Mouse (Mus musculus): ENCODE results near the gene Pou2f1. TPM values are rescaled to one million over a fixed set of nuclear protein-coding genes. Genes with fewer than 3 reads are reported as not detected.
"Not testable (repeated sequence)": the region's sequence is repeated elsewhere in the genome, so short reads cannot be mapped to it uniquely, and the experiment has no call there.

Gene Pou2f1
- total RNA-seq, 1 experiment from 2014 or later, result 19.2 TPM

GRCm38 (mm10) chr1:166003181-166004022 is 924 bp upstream of the Pou2f1 start:
- peak; percentile 95 for DNase-seq

GRCm38 (mm10) chr1:166001904-166002489 is 481 bp downstream of the Pou2f1 start:
- peak; percentile 59 for DNase-seq

GRCm38 (mm10) chr1:166001121-166001903 is 1.2 kb downstream of the Pou2f1 start:
- peak; percentile 36 for DNase-seq

- peak; percentile 3 for DNase-seq
Measured at GRCm38 (mm10) chr1:166000601-166001120, 1.8 kb downstream of the Pou2f1 start.

GRCm38 (mm10) chr1:165999709-166000108 is 2.8 kb downstream of the Pou2f1 start:
- no peak for DNase-seq

GRCm38 (mm10) chr1:165995661-165996055 is 6.8 kb downstream of the Pou2f1 start:
- DNase-seq, result no peak

- DNase-seq, result not testable (repeated sequence)
Measured at GRCm38 (mm10) chr1:165995011-165995660, 7.3 kb downstream of the Pou2f1 start.

GRCm38 (mm10) chr1:165994279-165994678 is 8.2 kb downstream of the Pou2f1 start:
- DNase-seq, result no peak

GRCm38 (mm10) chr1:165993270-165994156 is 9.0 kb downstream of the Pou2f1 start:
- no peak for DNase-seq

GRCm38 (mm10) chr1:165988536-165988935 is 13.9 kb downstream of the Pou2f1 start:
- no peak for DNase-seq

GRCm38 (mm10) chr1:165988072-165988471 is 14.4 kb downstream of the Pou2f1 start:
- DNase-seq, result no peak

- DNase-seq, result no peak
Measured at GRCm38 (mm10) chr1:165985743-165986360, 16.6 kb downstream of the Pou2f1 start.

GRCm38 (mm10) chr1:165985186-165985585 is 17.3 kb downstream of the Pou2f1 start:
- no peak for DNase-seq

- no peak for DNase-seq
Measured at GRCm38 (mm10) chr1:165976672-165977448, 25.6 kb downstream of the Pou2f1 start.

- no peak for DNase-seq
Measured at GRCm38 (mm10) chr1:165969001-165969690, 33.3 kb downstream of the Pou2f1 start.

- DNase-seq, result peak; percentile 35
Measured at GRCm38 (mm10) chr1:165967027-165967654, 35.3 kb downstream of the Pou2f1 start.

GRCm38 (mm10) chr1:165966156-165966914 is 36.1 kb downstream of the Pou2f1 start:
- DNase-seq, result no peak

All from adrenal gland, postnatal 25 days (tissue).